Mouse (Mus musculus) ES-Bruce4 (cell line): ENCODE measurements at regions not wholly inside any gene's neighbourhood (a gene's known extent, or its start where the extent isn't known, plus 50 kb on each side); places are given as distances from the start of the nearest gene placed in this dataset.

Source experiments
- CTCF ChIP-seq: IDR thresholded peaks from one replicate; pipeline ENCODE4 v1.8.1; 2011; ENCODE audit warnings: low read depth, low read length
- EP300 ChIP-seq: IDR thresholded peaks from 2 replicates; pipeline ENCODE4 v1.6.1; 2011; ENCODE audit warnings: low read depth, low read length; ENCODE audit not compliant: insufficient read depth
- POLR2A ChIP-seq: IDR thresholded peaks from one replicate; pipeline ENCODE4 v1.8.1; 2011; ENCODE audit warnings: low read length; ENCODE audit not compliant: insufficient read depth

DNA sequence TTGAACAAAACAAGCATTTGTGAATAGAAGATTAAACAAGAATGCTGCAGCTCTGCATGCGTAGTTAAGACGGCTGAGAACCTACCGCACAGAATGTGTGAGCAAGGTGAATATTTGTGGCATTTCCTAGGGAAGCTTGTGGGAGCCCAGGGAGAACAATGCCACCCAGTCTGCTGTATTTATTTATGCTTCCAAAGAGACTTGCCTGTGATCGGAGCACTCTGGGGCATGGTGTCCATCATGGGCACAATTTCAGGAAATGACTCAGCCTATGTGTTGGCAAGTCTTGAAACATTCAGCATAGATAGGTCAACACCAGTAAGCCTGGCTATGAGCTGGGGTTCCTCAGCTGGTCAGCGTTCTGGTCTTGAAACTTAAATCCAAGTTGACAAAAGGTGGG, 140.2 kb upstream of the Pkdcc start:
- TF ChIP-seq POLR2A, result no peak
- no peak for TF ChIP-seq CTCF
- TF ChIP-seq EP300, result no peak
